Mouse (Mus musculus): ENCODE data around the gene Ndrg2.

The Ndrg2 gene

GRCm38 (mm10) chr14:51912391-51913061 lies 1.4 kb downstream of the Ndrg2 start:
- DNase-seq = no peak

DNA sequence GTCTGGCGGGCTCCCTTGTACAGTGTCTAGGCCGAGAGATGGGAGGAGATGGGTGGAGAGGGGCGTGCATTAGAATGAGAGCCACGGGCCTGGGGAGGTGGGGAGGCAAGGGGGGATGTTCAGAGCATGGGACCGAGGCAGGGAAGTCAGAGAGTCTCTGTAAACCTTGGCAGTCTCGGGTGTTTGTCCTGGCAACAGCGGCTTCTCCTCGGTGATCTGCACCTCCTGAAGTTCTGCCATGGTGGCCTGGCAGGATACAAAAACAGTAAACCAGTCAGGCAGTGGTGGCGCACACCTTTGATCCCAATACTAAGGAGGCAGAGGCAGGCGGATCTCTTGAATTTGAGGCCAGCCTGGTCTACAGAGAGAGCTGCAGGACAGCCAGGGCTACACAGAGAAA lies 2.7 kb downstream of the Ndrg2 start:
- no peak for DNase-seq

GRCm38 (mm10) chr14:51906102-51906501 lies 7.9 kb downstream of the Ndrg2 start:
- DNase-seq = no peak

- no peak for DNase-seq
Measured at GRCm38 (mm10) chr14:51904706-51905105, 9.3 kb downstream of the Ndrg2 start.

DNA sequence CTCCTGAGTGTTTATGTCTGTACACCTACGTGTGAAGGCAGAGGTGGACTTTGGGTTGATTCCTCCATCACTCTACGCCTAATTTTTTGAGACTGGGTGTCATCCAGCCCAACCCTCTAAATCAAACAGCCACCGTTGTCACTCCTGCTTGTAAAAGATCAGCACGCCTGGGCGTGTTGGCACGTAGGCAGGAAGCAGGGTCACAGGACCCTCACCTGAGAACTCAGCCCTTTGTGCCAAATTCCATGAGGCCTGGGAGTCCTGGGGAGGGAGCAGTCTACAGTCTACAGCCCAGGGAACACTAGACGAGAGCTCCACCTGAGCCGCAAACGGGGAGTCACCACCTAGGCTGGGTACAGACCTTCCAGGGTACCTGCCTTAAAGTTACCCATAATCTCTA lies 10.2 kb downstream of the Ndrg2 start:
- DNase-seq = no peak

GRCm38 (mm10) chr14:51902806-51903710 lies 10.9 kb downstream of the Ndrg2 start:
- peak; percentile 75 to 83 for DNase-seq

DNA sequence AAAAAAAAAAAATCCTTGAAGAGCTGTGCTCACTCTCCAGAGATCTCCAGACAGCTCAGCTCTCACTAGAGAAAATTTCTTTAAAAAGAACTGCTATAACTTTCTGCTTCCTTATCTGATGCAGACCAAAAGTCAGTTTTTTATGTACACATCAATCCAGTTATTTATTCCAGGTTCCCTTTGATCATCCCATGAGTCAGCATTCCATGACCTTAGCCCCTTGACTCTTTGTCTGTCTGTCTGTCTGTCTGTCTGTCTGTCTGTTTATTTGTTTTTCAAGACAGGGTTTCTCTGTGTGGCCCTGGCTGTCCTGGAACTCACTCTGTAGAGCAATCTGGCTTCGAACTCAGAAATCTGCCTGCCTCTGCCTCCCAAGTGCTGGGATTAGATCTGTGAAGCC lies 14.6 kb downstream of the Ndrg2 start:
- no peak for DNase-seq

DNA sequence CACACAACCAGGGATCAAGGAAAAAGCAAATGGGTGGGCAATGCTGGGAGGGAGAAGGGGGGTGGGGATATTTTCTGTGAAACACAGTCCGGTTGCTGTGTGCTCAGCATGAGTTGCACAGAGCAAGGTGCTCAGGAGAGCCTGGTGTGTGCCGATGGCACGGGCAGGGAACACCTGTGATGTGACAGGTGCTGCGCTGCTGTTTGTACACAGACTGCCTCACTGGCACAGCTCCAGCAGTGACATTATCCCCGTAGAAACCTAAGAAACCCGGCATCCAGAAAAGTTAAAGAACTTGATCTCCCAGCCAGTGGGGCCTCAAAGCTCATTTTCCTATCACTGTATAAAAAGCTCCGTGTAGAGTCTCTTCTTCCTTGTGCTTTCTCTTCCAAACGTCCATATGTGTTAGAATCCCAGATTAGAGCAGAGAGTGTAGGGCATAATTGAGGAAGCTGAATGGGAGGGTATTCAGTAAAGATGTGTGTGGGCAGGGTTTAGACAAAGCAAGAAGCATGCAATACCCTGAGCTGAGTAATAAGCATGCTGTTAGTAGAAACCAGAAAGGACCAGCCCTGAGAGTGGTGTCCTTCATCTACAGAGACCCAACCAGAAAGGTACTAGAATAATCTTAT lies 17.3 kb downstream of the Ndrg2 start:
- DNase-seq = no peak

DNA sequence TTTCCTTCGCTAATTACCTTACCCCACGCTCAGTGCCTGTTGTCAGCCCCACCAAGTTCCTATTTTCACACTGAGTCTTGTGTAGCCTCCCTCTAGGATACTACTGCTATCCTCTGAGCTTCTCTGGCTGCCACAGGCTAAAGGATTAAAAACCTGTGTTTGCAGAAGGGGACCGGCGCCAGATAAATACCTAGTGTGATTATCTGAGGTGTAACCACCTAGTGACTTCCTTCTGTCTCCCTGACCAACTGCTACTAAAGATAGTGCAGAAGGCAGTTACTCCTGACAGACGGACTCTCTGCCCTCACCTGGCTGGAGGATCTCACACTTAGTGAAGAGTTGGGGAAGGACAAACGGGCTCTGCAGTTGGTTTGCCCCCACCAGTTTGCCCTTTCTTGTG lies 17.9 kb downstream of the Ndrg2 start:
- DNase-seq = no peak

- DNase-seq = no peak
Measured at GRCm38 (mm10) chr14:51895071-51895470, 18.9 kb downstream of the Ndrg2 start.

DNA sequence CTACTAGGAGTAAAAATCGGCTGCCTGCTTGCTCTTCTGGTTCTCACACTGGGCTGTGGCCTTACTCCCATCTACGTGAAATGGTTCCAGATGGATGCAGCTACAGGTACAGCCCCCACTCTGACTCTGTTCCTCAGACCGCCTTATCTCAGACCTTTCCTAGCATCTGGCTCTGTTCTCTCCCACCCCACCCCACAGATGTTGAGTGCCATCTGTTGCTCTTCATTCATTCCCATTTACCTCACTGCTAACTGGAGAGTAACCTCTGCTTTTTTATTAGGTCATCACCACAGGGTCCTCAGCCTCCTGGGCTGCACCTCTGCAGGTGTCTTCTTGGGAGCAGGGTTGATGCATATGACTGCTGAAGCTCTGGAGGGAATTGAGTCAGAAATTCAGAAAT lies 20.1 kb downstream of the Ndrg2 start:
- DNase-seq = no peak

- DNase-seq = no peak
Measured at GRCm38 (mm10) chr14:51893094-51893794, 20.7 kb downstream of the Ndrg2 start.

GRCm38 (mm10) chr14:51892191-51892939 lies 21.6 kb downstream of the Ndrg2 start, which contains the start of gene Slc39a2:
Gene Slc39a2 (plus strand): TSS chr14:51892889.
- no peak for DNase-seq

DNA sequence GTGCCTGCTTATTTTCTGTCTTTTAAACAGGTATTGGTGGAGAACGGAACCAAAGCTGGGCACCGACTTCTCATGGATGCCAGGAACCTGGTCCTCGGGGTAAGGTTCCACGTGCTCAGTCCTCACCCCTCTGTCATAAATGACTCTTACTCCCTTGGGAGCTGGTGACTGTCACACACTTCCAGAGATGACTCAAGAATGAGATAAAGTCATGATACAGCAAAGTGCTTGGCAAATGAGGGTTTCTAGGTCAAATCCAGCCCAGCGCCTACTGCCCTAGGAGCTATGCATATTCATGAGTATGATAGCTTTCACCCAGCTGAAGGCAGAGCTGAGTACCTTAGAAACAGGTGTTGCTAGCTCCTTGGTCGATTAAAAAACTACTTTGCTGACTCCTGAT lies 24.1 kb downstream of the Ndrg2 start:
- DNase-seq = no peak

DNA sequence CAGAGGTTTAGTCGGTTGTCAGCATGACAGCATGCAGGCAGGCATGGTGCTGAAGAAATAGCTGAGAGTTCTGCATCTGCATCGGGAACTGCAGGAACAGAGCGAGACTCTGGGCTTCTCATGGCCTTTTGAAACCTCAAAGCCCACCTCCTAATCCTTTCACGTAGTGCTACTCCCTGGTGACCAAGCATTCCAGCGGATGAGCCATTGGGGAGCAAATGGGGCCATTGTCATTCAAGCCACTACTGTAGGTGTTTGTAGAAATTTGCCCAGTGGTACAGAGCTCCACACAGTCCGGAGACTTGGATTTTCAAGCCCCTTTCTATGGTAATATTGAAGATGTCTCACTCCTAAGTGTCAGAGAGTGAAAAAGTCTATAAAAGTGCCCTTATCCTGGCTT lies 27.9 kb downstream of the Ndrg2 start:
- no peak for DNase-seq

GRCm38 (mm10) chr14:51884598-51885331 lies 29.2 kb downstream of the Ndrg2 start, which contains the start of gene Mettl17:
Gene Mettl17 (plus strand): TSS chr14:51884842.
- DNase-seq = peak; percentile 88 to 96

DNA sequence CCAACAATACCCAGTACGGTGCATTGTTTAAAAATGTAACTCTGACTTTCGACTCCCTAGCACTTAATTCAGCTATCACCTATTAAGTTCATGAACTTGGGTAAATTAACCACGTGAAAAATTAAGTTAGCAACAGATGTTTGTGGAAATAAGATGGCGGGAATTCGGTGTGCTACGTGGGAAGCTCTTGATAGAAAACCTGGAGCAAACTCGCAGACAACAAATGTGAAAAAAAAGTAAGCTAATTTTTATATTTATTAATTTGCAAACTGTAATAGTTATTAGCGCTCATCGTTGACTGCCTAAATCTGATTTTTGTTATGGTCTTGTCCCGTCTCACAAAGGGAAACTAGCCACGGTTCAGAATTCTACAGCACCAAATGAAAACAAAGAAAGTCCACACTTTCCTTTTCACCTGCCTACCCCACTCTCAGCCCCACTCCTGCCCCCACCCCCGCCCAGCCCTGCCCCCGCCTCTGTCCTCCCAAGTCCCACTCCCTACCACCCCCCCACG lies 29.9 kb downstream of the Ndrg2 start:
- DNase-seq = no peak

GRCm38 (mm10) chr14:51883527-51884030 lies 30.4 kb downstream of the Ndrg2 start:
- peak; percentile 64 to 71 for DNase-seq

DNA sequence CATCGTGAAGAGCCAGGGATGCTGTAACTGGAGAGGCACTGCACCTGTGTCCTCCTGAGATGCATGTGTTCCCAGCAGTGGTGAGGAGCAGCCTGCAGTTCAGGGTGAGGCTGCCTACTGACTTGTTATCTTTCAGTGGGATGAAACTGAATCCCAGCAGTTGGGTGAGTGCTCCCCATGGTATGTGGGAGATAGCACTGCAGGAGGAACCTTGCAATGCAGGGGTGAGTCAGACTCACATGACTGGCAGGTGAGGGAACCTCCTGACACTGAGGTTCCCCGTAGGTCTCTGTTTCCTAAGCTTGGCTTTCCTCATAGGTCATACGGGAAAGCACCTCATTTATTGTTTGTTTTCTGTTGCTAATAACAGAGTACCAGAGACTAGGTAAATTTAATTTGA lies 36.4 kb downstream of the Ndrg2 start:
- DNase-seq = no peak

- DNase-seq = no peak
Measured at GRCm38 (mm10) chr14:51871741-51872140, 42.2 kb downstream of the Ndrg2 start.

GRCm38 (mm10) chr14:51870756-51871155 lies 43.2 kb downstream of the Ndrg2 start:
- no peak for DNase-seq
